Comparison of ENCODE assay signal across 9 mouse cellular contexts in the genomic region with DNA sequence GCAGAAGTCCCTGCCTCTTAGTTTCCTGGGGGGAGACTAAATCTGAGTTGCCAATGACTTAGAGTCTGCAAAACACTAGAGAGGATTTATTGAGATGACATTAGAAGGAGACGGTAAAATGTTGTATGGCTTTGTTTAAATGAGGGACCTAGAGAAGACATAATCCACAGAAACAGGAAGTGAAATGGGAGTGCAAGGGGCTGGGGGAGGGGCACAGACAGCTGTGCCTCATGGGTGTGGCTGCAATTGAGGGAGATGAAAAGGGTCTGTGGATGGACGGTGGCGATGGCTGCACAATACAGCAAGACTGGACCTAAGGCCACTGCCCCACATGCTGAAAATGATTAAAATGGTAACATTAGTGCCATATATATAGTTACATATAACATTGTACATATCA. TPM values are rescaled to one million over a fixed set of nuclear protein-coding genes. Genes with fewer than 3 reads are reported as not detected.
DNase-seq lines count a peak whose midpoint lies in the region; ATAC-seq and TF ChIP-seq lines count a peak whose summit lies in the region.
"Had no signal": no experiment of that assay in that cellular context is flagged by ENCODE, and none has a peak within 500 bp of the region (broad histone marks: within the 10 kb centered on the region; RNA-seq: fewer than 3 reads in every experiment).

No protein-coding gene starts in this region.

- DNase-seq in lung, embryonic 14.5 days: peak; percentile 17
- no peak for DNase-seq in lung, adult 2 months
- DNase-seq in thymus, postnatal 36 days: peak; percentile 61 to 65
- DNase-seq in cerebellum, adult 18-20 months: no peak
- no peak for DNase-seq in adrenal gland, postnatal 36 days
- no peak for DNase-seq in urinary bladder, postnatal 14 days (ENCODE audit: low spot score)
- DNase-seq: cerebellum, postnatal 25 days had no signal

- H3K36me3 ChIP-seq in lung, embryonic 14.5 days (ENCODE audit: insufficient read depth): peaks cover 7% of the 10 kb centered on the region; the same call in 1 of the 2 replicates

- 35% methylated on average over 3 of the region's 3 CpGs for WGBS in lung, embryonic 14.5 days
- WGBS in lung, adult 2 months: 27% methylated on average over 3 of the region's 3 CpGs

- no peak for TF ChIP-seq CTCF in lung, embryonic 14.5 days (IDR thresholded peaks at IDR 0.05; ENCODE audit: low read depth)
- no peak for TF ChIP-seq CTCF in lung, adult 2 months (IDR thresholded peaks at IDR 0.05; ENCODE audit: insufficient read depth, low read length)

- H3K27ac ChIP-seq in lung, embryonic 14.5 days (ENCODE audit: low read depth): no peak overlapping the region; the same call in 1 of the 2 replicates
- peak overlapping the region; percentile 40; the same call in 1 of the 2 replicates for H3K27ac ChIP-seq in brown adipose tissue, adult 24 weeks (replicated peaks; ENCODE audit: low read depth, low read length)

- no peaks in the 10 kb centered on the region for H3K27me3 ChIP-seq in lung, embryonic 14.5 days (ENCODE audit: insufficient read depth, low read length)

- H3K9ac ChIP-seq in lung, embryonic 14.5 days: no peak overlapping the region

- ATAC-seq in lung, embryonic 14.5 days (ENCODE audit: insufficient read depth): no peak
- ATAC-seq in megakaryocyte, adult 5-6 weeks (ENCODE audit: poor library complexity, severe bottlenecking): peak; percentile 65

- TF ChIP-seq POLR2A in lung, adult 2 months (IDR thresholded peaks at IDR 0.05; ENCODE audit: borderline replicate concordance, extremely low read depth, low read depth, low read length): no peak

- H3K4me1 ChIP-seq in lung, embryonic 14.5 days (ENCODE audit: insufficient read depth): no peaks in the 10 kb centered on the region
- H3K4me1 ChIP-seq in lung, adult 2 months (ENCODE audit: control insufficient read depth, insufficient read depth, low read length): peaks cover 20% of the 10 kb centered on the region
- H3K4me1 ChIP-seq in brown adipose tissue, adult 24 weeks (ENCODE audit: control insufficient read depth, insufficient read depth, insufficient read length, low read length): no peaks in the 10 kb centered on the region; the same call in 1 of the 2 replicates

- H3K4me3 ChIP-seq in lung, embryonic 14.5 days (ENCODE audit: low read depth, low read length): no peak overlapping the region
- no peak overlapping the region for H3K4me3 ChIP-seq in lung, adult 2 months (replicated peaks; ENCODE audit: extremely low read depth, low read depth, low read length)
- no peak overlapping the region for H3K4me3 ChIP-seq in brown adipose tissue, adult 24 weeks (ENCODE audit: insufficient read depth, low read depth, low read length)

- no peak overlapping the region for H3K4me2 ChIP-seq in lung, embryonic 14.5 days

- H3K9me3 ChIP-seq in lung, embryonic 14.5 days (ENCODE audit: low read depth, low read length): no peaks in the 10 kb centered on the region

RNA-seq across cellular contexts. Expression of a gene that starts 56.7 kb away (rescaled TPM):
- polyA plus RNA-seq in lung, embryonic 14.5 days (2014; fragmentation: Nextera tagmentation; extraction: Ambion mirVana): 33.8 and 37.6 TPM in 2 replicates
- polyA plus RNA-seq in lung, adult 2 months (2012; rRNA removed): 82.0 and 157 TPM in 2 replicates
- polyA plus RNA-seq in brown adipose tissue, adult 24 weeks (2012; ENCODE audit: insufficient read depth, insufficient read length, missing spikeins): 3.5 and 11.1 TPM in 2 replicates
- 1.1 and 1.2 TPM in 2 replicates for total RNA-seq in megakaryocyte, adult 5-6 weeks (2015)
- 0.92 and 0.98 TPM in 2 replicates for total RNA-seq in megakaryocyte, adult 5-6 weeks (2017)
- total RNA-seq in adrenal gland, postnatal 36 days (2021): 10 to 100 TPM in 1 of 2 experiments, 1 to 10 TPM in 1; 7.2 to 15.7 TPM

Comparison
In these comparisons a context has a peak if more than half of its experiments do, and no peak if none do; other contexts are left out.
1. DNase-seq: peak in lung, embryonic 14.5 days (single experiment) and thymus, postnatal 36 days (2 of 2); none in lung, adult 2 months (single experiment), cerebellum, adult 18-20 months (0 of 2), adrenal gland, postnatal 36 days (0 of 2) and urinary bladder, postnatal 14 days (single experiment).